Mouse (Mus musculus) embryonic facial prominence, embryonic 15.5 days (tissue): ENCODE results near the gene Fto. TPM values are rescaled to one million over a fixed set of nuclear protein-coding genes. Genes with fewer than 3 reads are reported as not detected.

Experiments
- ATAC-seq: fragments of 200-750 bp; cut with Nextera tagmentation; 2 replicates; pipeline ENCODE4 v1.8.0; 2017; ENCODE audit warnings: low read depth, moderate TSS enrichment; ENCODE audit not compliant: insufficient number of reproducible peaks, low FRiP score, low TSS enrichment
- H3K27ac ChIP-seq: fragments of 300-500 bp; sonication (generic); replicated peaks from 2 replicates; pipeline ENCODE4 v1.5.1; 2015; ENCODE audit warnings: mild to moderate bottlenecking, inconsistent platforms
- H3K27me3 ChIP-seq: fragments of 300-500 bp; sonication (generic); 2 replicates; pipeline ENCODE4 v1.6.1; 2015; ENCODE audit warnings: inconsistent platforms
- H3K36me3 ChIP-seq: fragments of 300-500 bp; sonication (generic); 2 replicates; pipeline ENCODE4 v1.6.1; 2015; ENCODE audit warnings: mild to moderate bottlenecking, inconsistent platforms
- H3K4me1 ChIP-seq: fragments of 300-500 bp; sonication (generic); 2 replicates; pipeline ENCODE4 v1.6.1; 2015; ENCODE audit warnings: inconsistent platforms
- H3K4me2 ChIP-seq: fragments of 300-500 bp; sonication (generic); replicated peaks from 2 replicates; pipeline ENCODE4 v1.6.1; 2015; ENCODE audit warnings: mild to moderate bottlenecking, inconsistent platforms
- H3K4me3 ChIP-seq: fragments of 300-500 bp; sonication (generic); replicated peaks from 2 replicates; pipeline ENCODE4 v1.5.1; 2015; ENCODE audit warnings: mild to moderate bottlenecking, inconsistent platforms
- H3K9ac ChIP-seq: fragments of 300-500 bp; sonication (generic); 2 replicates; pipeline ENCODE4 v1.6.1; 2015; ENCODE audit warnings: inconsistent platforms
- H3K9me3 ChIP-seq: fragments of 300-500 bp; sonication (generic); replicated peaks from 2 replicates; pipeline ENCODE4 v1.6.1; 2016; ENCODE audit warnings: inconsistent platforms
- WGBS: fragments of 180-500 bp; shearing (Covaris S2); methylation state at CpG from one replicate; pipeline ENCODE4 v1.1.7; 2015; 5-methylcytosine and 5-hydroxymethylcytosine counted together
- polyA plus RNA-seq: library from polyadenylated mRNA; unstranded; fragments of >200 nt; fragmentation: Nextera tagmentation; extraction: Ambion mirVana; gene quantifications from 2 replicates; pipeline ENCODE4 v1.2.1, GENCODE M21; 2015

The Fto gene
- polyA plus RNA-seq, 1 experiment from 2014 or later: 111 TPM

DNA sequence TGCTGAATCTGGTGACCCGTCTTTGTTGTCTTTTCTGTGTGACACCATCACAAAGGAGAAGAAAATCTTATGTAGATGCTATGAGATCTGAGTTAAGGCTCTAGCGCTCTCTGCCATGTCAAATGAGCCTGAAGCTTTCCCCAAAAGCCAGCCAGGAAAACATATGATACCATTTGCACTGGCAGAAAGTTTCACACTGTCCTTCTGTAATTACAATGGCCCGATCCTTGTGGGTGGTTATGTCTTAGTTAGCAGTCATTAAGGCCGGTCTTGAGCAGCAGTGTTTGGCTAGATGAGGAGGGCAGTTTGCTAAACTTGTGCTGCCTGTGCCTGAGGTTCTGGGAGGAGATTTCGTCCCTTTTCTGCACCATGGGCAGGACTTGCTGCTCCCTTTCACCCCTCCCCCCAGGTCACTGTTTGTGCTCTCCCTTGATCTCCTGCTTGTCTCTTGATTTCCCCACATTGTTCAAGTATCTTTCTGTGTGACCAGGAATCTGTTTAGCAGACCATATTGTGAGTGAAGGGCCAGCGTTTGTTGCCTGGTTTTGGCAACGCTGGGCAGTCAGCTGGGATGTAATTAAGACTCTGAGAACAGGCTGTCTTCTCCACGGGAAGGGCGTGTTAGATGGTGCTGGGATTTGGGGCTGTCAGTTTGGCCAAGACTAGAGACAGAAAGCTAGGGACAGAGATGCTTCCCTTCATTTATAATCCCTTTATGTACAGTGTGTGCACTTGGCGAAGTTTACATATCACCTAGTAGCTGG, 238.6 kb downstream of the Fto start:
- Histone ChIP-seq H3K9me3 (no peaks in the 10 kb centered on the region), H3K36me3 (no peaks in the 10 kb centered on the region), H3K27me3 (no peaks in the 10 kb centered on the region), H3K4me1 (peaks cover 23% of the 10 kb centered on the region), H3K27ac (no peak overlapping the region), H3K4me2 (no peak overlapping the region), H3K4me3 (no peak overlapping the region), H3K9ac (no peak overlapping the region)
- WGBS: 45% methylated on average over 10 of the region's 10 CpGs
- no peak for ATAC-seq

DNA sequence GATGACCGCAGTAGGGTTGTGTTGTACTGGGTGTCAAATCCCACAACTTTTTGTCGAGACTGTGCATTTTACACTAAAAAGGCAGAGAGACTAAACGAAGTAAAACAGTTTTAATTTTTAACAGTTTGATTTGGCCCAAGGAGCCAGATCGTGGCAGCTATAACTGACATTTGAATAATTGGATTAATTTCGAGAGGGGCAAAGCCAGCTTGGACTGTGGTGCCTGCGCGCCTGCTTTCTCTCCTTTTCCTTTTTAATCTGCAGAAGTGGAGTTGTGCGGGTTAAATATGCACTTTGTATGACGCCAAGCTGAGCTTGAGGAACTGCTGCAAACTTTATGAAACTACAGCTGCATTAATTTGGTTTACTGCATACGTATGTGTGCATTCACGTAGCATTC, 239.3 kb downstream of the Fto start:
- no peak overlapping the region for H3K4me3 ChIP-seq
- H3K9ac ChIP-seq: no peak overlapping the region
- 79% methylated on average over 11 of the region's 11 CpGs for WGBS
- no peak for ATAC-seq
- H3K27ac ChIP-seq: no peak overlapping the region
- H3K4me2 ChIP-seq: no peak overlapping the region
- H3K36me3 ChIP-seq: no peaks in the 10 kb centered on the region
- H3K27me3 ChIP-seq: no peaks in the 10 kb centered on the region
- H3K9me3 ChIP-seq: no peaks in the 10 kb centered on the region
- peaks cover 23% of the 10 kb centered on the region for H3K4me1 ChIP-seq

DNA sequence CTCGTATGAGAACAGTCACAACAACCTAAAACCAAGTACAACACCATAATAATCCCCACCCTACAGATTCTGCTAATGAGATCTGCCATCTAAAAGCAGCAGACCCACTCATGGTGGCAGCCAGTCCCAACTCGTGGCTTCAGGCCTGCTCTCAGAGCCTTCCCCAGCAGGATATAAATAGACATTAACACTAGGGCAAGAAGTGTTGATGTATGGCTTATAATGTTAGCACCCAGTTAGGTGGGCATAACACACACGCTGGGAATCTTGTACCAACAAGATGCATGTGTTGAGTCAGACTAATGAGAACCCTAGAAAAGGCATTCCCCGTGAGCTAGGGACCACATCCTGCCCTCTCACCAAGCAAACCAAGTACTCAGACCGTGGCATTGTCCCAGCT, 240.1 kb downstream of the Fto start:
- no peaks in the 10 kb centered on the region for H3K36me3 ChIP-seq
- H3K4me1 ChIP-seq: peaks cover 23% of the 10 kb centered on the region
- H3K9ac ChIP-seq: no peak overlapping the region
- no peak for ATAC-seq
- no peaks in the 10 kb centered on the region for H3K27me3 ChIP-seq
- no peaks in the 10 kb centered on the region for H3K9me3 ChIP-seq
- WGBS: 63% methylated on average over 5 of the region's 5 CpGs
- no peak overlapping the region for H3K4me3 ChIP-seq
- no peak overlapping the region for H3K27ac ChIP-seq
- no peak overlapping the region for H3K4me2 ChIP-seq

- Histone ChIP-seq H3K27ac (no peak overlapping the region), H3K9me3 (no peaks in the 10 kb centered on the region), H3K36me3 (no peaks in the 10 kb centered on the region), H3K4me3 (no peak overlapping the region), H3K27me3 (no peaks in the 10 kb centered on the region), H3K4me1 (peaks cover 12% of the 10 kb centered on the region; the same call in 1 of the 2 replicates), H3K9ac (no peak overlapping the region), H3K4me2 (no peak overlapping the region)
- no peak for ATAC-seq
- 87% methylated on average over 5 of the region's 5 CpGs for WGBS
These were observed 243.8 kb downstream of the Fto start for GRCm38 (mm10) chr8:91557041-91557587.

DNA sequence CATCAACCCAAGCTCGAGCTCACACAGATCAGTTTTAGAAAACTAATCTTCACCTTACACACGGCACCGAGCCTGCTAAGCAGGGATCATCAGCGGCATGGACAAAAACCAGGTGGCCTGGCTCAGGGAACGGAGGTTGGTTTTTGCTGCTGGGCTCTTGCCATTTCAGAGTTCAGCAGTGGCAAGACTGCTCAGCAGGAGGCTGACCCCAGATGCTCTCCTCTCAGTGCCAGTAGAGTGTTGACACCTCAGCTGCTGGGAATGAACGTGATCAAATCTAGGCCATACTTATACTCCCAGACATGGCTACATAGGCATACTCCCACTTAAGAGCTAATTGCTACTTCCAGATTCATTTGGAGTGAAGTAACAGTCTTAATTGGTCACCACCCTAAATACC, 245.1 kb downstream of the Fto start:
- Histone ChIP-seq H3K4me2 (no peak overlapping the region), H3K27ac (no peak overlapping the region), H3K36me3 (no peaks in the 10 kb centered on the region), H3K4me1 (peaks cover 11% of the 10 kb centered on the region), H3K9me3 (no peaks in the 10 kb centered on the region), H3K9ac (no peak overlapping the region), H3K4me3 (no peak overlapping the region), H3K27me3 (no peaks in the 10 kb centered on the region)
- no peak for ATAC-seq
- WGBS: 75% methylated on average over 6 of the region's 6 CpGs

DNA sequence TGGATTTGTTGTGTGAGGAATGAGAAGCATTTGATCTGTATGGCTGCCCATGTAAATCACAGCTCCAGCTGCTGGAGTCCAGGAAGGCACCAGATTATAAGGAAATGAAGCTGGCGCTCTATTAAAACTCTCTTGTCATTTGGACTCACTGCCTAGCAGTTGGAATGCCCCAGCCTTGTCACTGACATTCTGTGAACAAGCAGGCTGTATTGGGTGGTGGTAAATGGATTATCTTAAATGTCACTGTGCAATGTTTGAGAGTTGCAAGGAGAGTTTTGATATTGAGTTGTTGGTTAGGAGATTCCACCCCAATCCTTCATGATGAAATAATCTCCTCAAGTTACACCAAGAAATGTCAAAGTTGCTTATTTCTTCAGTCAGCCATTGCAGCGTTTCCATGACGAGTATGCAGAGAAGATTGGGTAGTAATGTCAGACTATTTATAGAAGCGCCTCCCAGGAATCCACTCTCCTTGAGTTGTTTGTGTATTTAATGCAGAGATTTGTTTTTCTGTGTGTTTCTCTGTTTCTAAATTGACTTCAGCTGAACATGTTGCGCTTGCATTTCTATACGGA, 246.8 kb downstream of the Fto start:
- peaks cover 13% of the 10 kb centered on the region for H3K4me1 ChIP-seq
- no peak overlapping the region for H3K4me2 ChIP-seq
- H3K4me3 ChIP-seq: no peak overlapping the region
- 51% methylated on average over 6 of the region's 6 CpGs for WGBS
- H3K36me3 ChIP-seq: no peaks in the 10 kb centered on the region
- ATAC-seq: no peak
- no peak overlapping the region; the same call in 1 of the 2 replicates for H3K27ac ChIP-seq
- no peaks in the 10 kb centered on the region for H3K9me3 ChIP-seq
- no peak overlapping the region for H3K9ac ChIP-seq
- H3K27me3 ChIP-seq: 0 out of 2 replicates have a peak, but pooled peaks cover 6% of the 10 kb centered on the region

DNA sequence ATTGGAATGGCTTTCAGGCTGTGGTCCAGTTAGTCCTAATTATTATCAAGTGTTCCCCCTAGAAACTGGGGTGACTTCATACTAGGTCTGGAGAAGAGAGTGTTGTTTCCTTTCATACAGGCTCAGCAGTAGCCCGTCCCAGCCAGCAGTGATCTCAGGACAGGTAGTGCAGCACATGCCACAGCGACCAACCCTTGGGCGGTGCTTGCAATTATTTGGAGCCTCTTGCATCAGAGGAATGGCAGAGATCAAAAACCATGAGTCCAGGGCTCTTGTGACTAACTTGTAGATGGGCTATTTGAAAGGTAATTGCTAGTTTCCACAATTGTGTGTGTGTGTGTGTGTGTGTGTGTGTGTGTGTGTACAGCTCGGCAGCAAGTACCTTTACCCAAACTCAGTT, 247.9 kb downstream of the Fto start:
- H3K4me2 ChIP-seq: no peak overlapping the region
- no peak overlapping the region for H3K4me3 ChIP-seq
- no peak overlapping the region for H3K27ac ChIP-seq
- H3K4me1 ChIP-seq: peaks cover 25% of the 10 kb centered on the region
- H3K9ac ChIP-seq: no peak overlapping the region
- 72% methylated on average over 4 of the region's 4 CpGs for WGBS
- 0 out of 2 replicates have a peak, but pooled peaks cover 7% of the 10 kb centered on the region for H3K27me3 ChIP-seq
- ATAC-seq: no peak
- no peaks in the 10 kb centered on the region for H3K36me3 ChIP-seq
- no peaks in the 10 kb centered on the region for H3K9me3 ChIP-seq

DNA sequence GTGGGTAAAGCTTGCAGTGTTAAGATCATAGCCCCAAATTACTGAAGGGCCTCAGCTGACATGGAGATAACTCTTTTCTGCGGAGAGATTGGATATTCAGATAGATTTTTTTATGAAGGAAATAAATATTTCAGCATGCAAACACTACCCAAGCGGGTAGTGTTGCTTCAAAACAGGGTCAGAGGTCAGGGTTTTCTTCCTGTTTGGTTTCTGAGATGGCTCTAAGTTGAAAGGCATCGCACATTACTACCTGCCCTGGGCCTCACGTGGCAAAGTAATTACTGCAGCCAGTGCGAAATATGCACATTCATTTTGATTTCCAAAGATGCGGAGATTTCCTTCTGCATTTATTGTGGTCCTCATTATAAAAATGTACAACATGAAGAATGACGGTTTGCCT, 249.3 kb downstream of the Fto start:
- H3K4me3 ChIP-seq: no peak overlapping the region
- WGBS: 65% methylated on average over 7 of the region's 7 CpGs
- H3K9me3 ChIP-seq: no peaks in the 10 kb centered on the region
- H3K27ac ChIP-seq: no peak overlapping the region
- H3K4me1 ChIP-seq: peaks cover 33% of the 10 kb centered on the region
- ATAC-seq: no peak
- no peaks in the 10 kb centered on the region for H3K36me3 ChIP-seq
- H3K9ac ChIP-seq: no peak overlapping the region
- H3K4me2 ChIP-seq: no peak overlapping the region
- H3K27me3 ChIP-seq: 0 out of 2 replicates have a peak, but pooled peaks cover 7% of the 10 kb centered on the region

DNA sequence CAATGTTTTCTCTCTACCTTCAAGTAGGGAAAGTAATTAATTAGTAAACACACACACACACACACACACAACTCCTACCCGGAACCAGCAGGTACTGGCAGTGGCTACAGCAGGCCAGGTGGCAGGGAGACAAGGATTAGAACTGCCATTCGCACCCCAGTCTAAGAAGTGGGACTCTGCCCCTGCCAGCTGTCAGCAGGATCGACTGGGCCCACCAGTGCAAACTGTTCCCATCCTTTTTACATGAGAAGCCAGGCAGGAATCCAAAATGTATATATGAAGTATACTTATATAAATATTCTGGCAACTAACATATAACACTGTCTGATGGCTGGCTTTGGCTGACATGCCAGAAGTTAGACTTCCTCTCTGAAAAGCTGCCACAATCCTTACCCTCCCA, 250.0 kb downstream of the Fto start:
- H3K27me3 ChIP-seq: 0 out of 2 replicates have a peak, but pooled peaks cover 7% of the 10 kb centered on the region

GRCm38 (mm10) chr8:91565869-91566502, 252.7 kb downstream of the Fto start:
- peak overlapping the region; percentile 68 for H3K27ac ChIP-seq

More for the DNA sequence above, 250.0 kb downstream of the Fto start:
- Histone ChIP-seq H3K4me3 (no peak overlapping the region), H3K9ac (no peak overlapping the region), H3K27ac (no peak overlapping the region), H3K4me1 (peaks cover 33% of the 10 kb centered on the region), H3K4me2 (no peak overlapping the region), H3K9me3 (no peaks in the 10 kb centered on the region), H3K36me3 (no peaks in the 10 kb centered on the region)
- ATAC-seq: no peak
- 60% methylated on average over 3 of the region's 3 CpGs for WGBS

DNA sequence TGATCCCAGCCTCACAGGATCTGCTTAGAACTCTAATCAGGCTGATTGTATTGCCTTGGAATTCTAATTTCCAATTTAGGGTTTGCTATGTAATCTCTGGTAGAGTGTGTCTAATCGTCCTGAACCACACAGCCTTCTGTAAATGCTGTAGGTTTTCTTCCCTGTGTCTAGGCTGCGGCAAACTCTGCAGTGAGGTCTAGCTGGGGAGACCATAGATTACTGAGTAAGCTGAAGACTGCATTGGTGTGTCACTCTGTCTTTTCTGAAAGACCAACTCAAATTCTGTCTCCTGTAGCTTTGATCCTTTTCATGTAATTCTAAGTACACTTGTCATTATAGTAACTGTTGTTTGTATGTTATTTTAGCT, 253.2 kb downstream of the Fto start:
- Histone ChIP-seq H3K4me2 (no peak overlapping the region), H3K36me3 (no peaks in the 10 kb centered on the region), H3K4me1 (peaks cover 51% of the 10 kb centered on the region), H3K4me3 (no peak overlapping the region), H3K9me3 (no peaks in the 10 kb centered on the region), H3K27me3 (0 out of 2 replicates have a peak, but pooled peaks cover 11% of the 10 kb centered on the region), H3K9ac (no peak overlapping the region), H3K27ac (peak overlapping the region; percentile 68; the same call in 1 of the 2 replicates)
- WGBS: 21% methylated on average over 2 of the region's 2 CpGs
- no peak for ATAC-seq

More at GRCm38 (mm10) chr8:91565869-91566502, 252.7 kb downstream of the Fto start:
- 21% methylated on average over 12 of the region's 12 CpGs for WGBS
- H3K4me1 ChIP-seq: peaks cover 51% of the 10 kb centered on the region
- H3K36me3 ChIP-seq: no peaks in the 10 kb centered on the region
- H3K4me2 ChIP-seq: no peak overlapping the region
- ATAC-seq: no peak
- H3K9me3 ChIP-seq: no peaks in the 10 kb centered on the region
- no peak overlapping the region for H3K9ac ChIP-seq
- no peak overlapping the region for H3K4me3 ChIP-seq
- 0 out of 2 replicates have a peak, but pooled peaks cover 11% of the 10 kb centered on the region for H3K27me3 ChIP-seq
